Mouse (Mus musculus) small intestine, adult 2 months (tissue): ENCODE data around the gene Stox1.

Source experiments
- CTCF ChIP-seq: fragments of 200-500 bp; IDR thresholded peaks from 2 replicates; pipeline ENCODE4 v1.5.1; 2012; ENCODE audit warnings: low read depth, mild to moderate bottlenecking, control low read depth, inconsistent platforms, low read length, moderate library complexity, mixed read lengths; ENCODE audit not compliant: insufficient replicate concordance, insufficient read length; ENCODE audit errors: extremely low read depth
- POLR2A ChIP-seq: fragments of 200-500 bp; IDR thresholded peaks from 2 replicates; pipeline ENCODE4 v1.6.1; 2012; ENCODE audit warnings: low read depth, mild to moderate bottlenecking, control low read depth, inconsistent platforms, low read length, moderate library complexity

DNA sequence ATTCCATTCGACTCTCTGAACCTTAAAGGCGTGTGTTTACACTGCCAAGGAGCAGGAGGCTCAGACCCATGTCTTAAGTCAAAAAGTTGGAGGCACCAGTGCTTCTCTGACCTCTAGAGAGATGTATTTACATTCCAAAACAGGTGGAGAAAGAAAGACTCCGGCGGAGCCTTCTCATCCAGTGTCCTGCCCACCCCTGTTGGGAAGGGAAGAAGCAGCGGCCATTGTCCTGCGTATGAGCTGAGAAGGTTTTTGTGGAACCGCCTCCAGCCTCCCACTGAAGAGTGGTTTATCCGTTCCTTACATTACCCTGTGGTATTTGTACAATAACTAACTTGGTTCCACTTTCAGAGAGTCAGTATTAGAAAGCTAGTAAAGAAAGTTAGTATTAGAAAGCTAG is 33.2 kb downstream of the Stox1 start:
- TF ChIP-seq CTCF (no peak), POLR2A (no peak)
